Mouse (Mus musculus) cerebral cortex, adult 2 months (tissue): ENCODE data around the gene Tgm1.

ENCODE experiments used
- WGBS: fragments of 180-500 bp; shearing (Covaris S2); methylation state at CpG from one replicate; pipeline ENCODE4 v1.1.7; 2018; 5-methylcytosine and 5-hydroxymethylcytosine counted together

Gene Tgm1

GRCm38 (mm10) chr14:55723433-55723832 lies 9.7 kb upstream of the Tgm1 start:
- 77% methylated on average over 7 of the region's 7 CpGs for WGBS

- 32% methylated on average over 8 of the region's 8 CpGs for WGBS
Observed at GRCm38 (mm10) chr14:55722438-55722945, 8.8 kb upstream of the Tgm1 start.

- under 1% methylated on average over 50 of the region's 50 CpGs for WGBS
Observed at GRCm38 (mm10) chr14:55721700-55722437, 8.1 kb upstream of the Tgm1 start, which contains the start of gene Rabggta. TSS of gene Rabggta (minus strand) at chr14:55722263.

- 78% methylated on average over 6 of the region's 6 CpGs for WGBS
Observed at GRCm38 (mm10) chr14:55721076-55721475, 7.3 kb upstream of the Tgm1 start.

GRCm38 (mm10) chr14:55720666-55721065 lies 6.9 kb upstream of the Tgm1 start:
- 91% methylated on average over 12 of the region's 12 CpGs for WGBS

GRCm38 (mm10) chr14:55719737-55720136 lies 6.0 kb upstream of the Tgm1 start:
- 78% methylated on average over 6 of the region's 6 CpGs for WGBS

GRCm38 (mm10) chr14:55716884-55717283 lies 3.2 kb upstream of the Tgm1 start:
- 81% methylated on average over 8 of the region's 8 CpGs for WGBS

- WGBS = 97% methylated on average over 6 of the region's 6 CpGs
Observed at GRCm38 (mm10) chr14:55716271-55716670, 2.5 kb upstream of the Tgm1 start.

- 51% methylated on average over 6 of the region's 6 CpGs for WGBS
Observed at GRCm38 (mm10) chr14:55714893-55715292, 1.2 kb upstream of the Tgm1 start.

GRCm38 (mm10) chr14:55713007-55713728 lies 558 bp downstream of the Tgm1 start:
- WGBS = 25% methylated on average over 25 of the region's 25 CpGs

- 90% methylated on average over 7 of the region's 7 CpGs for WGBS
Observed at GRCm38 (mm10) chr14:55711786-55712185, 1.9 kb downstream of the Tgm1 start.

GRCm38 (mm10) chr14:55709509-55709908 lies 4.2 kb downstream of the Tgm1 start:
- 94% methylated on average over 4 of the region's 4 CpGs for WGBS

GRCm38 (mm10) chr14:55707397-55707796 lies 6.3 kb downstream of the Tgm1 start:
- WGBS = 88% methylated on average over 5 of the region's 5 CpGs

- 92% methylated on average over 8 of the region's 8 CpGs for WGBS
Observed at GRCm38 (mm10) chr14:55706051-55706600, 7.6 kb downstream of the Tgm1 start.

GRCm38 (mm10) chr14:55702761-55703160 lies 11.0 kb downstream of the Tgm1 start:
- WGBS = 80% methylated on average over 6 of the region's 6 CpGs

- WGBS = 77% methylated on average over 9 of the region's 9 CpGs
Observed at GRCm38 (mm10) chr14:55701131-55701530, 12.6 kb downstream of the Tgm1 start.

GRCm38 (mm10) chr14:55697226-55697625 lies 16.5 kb downstream of the Tgm1 start:
- 74% methylated on average over 4 of the region's 4 CpGs for WGBS

- 77% methylated on average over 10 of the region's 10 CpGs for WGBS
Observed at GRCm38 (mm10) chr14:55689433-55689832, 24.3 kb downstream of the Tgm1 start.

GRCm38 (mm10) chr14:55682118-55682493 lies 31.6 kb downstream of the Tgm1 start:
- WGBS = 5% methylated on average over 3 of the region's 3 CpGs

GRCm38 (mm10) chr14:55681160-55682117 lies 32.3 kb downstream of the Tgm1 start, which contains the start of gene Tinf2:
TSS of gene Tinf2 (minus strand) at chr14:55681820.
- WGBS = under 1% methylated on average over 66 of the region's 66 CpGs

- WGBS = 77% methylated on average over 4 of the region's 4 CpGs
Observed at GRCm38 (mm10) chr14:55677615-55678014, 36.1 kb downstream of the Tgm1 start.
